7 mouse cellular contexts compared by ENCODE assay signal in the genomic region with DNA sequence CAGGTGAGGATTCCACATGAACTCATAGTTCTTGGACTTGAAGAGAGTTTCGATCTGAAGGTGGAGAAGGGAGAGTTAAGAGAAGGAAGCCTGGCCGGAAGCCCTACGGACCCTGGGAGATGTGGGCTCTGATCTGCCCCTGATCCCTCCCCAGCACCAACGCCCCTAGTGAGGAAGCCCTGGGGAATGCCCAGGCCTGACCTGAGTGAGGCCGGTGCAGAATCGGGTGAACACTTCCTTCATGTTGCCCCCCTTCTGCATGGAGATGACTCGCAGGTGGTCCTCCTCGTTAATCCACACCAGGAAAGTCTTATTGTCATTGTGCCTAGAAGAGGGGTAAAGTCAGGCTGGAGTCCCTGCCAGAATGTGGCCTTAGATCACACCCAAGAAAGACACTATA. TPM values are rescaled to one million over a fixed set of nuclear protein-coding genes. Genes with fewer than 3 reads are reported as not detected.
DNase-seq lines count a peak whose midpoint lies in the region; ATAC-seq and TF ChIP-seq lines count a peak whose summit lies in the region.

No protein-coding gene starts in this region.

- no peak for DNase-seq in liver, postnatal 0 days
- no peak for DNase-seq in liver
- DNase-seq in intestine, embryonic 14.5 days (ENCODE audit: low spot score) = no peak
- no peak for DNase-seq in thymus, postnatal 14 days
- no peak for DNase-seq in right cerebral cortex, postnatal 25 days

- H3K4me2 ChIP-seq in liver, postnatal 0 days (ENCODE audit: low read depth, low read length) = peak overlapping the region; percentile 18; the same call in 1 of the 2 replicates
- H3K4me2 ChIP-seq in forebrain, embryonic 13.5 days = peak overlapping the region; percentile 99
- peak overlapping the region; percentile 68 for H3K4me2 ChIP-seq in intestine, embryonic 14.5 days (ENCODE audit: low read length)
- peak overlapping the region; percentile 87 for H3K4me2 ChIP-seq in neural tube, embryonic 15.5 days

- peaks cover 42% of the 10 kb centered on the region for H3K27me3 ChIP-seq in liver, postnatal 0 days (ENCODE audit: insufficient read depth, low read length)
- peaks cover 8% of the 10 kb centered on the region for H3K27me3 ChIP-seq in forebrain, embryonic 13.5 days
- H3K27me3 ChIP-seq in intestine, embryonic 14.5 days (replicated peaks; ENCODE audit: control insufficient read depth, insufficient read depth, low read length) = peaks cover 20% of the 10 kb centered on the region
- 0 out of 2 replicates have a peak, but pooled peaks cover 3% of the 10 kb centered on the region for H3K27me3 ChIP-seq in neural tube, embryonic 15.5 days (replicated peaks)

- no peak for TF ChIP-seq EP300 in liver, postnatal 0 days (IDR thresholded peaks at IDR 0.05; ENCODE audit: low read depth)

- H3K27ac ChIP-seq in liver, postnatal 0 days (ENCODE audit: low read depth) = no peak overlapping the region
- H3K27ac ChIP-seq in forebrain, embryonic 13.5 days = peak overlapping the region; percentile 92
- no peak overlapping the region for H3K27ac ChIP-seq in intestine, embryonic 14.5 days (ENCODE audit: low read depth)
- peak overlapping the region; percentile 93 for H3K27ac ChIP-seq in neural tube, embryonic 15.5 days (replicated peaks)

- H3K4me1 ChIP-seq in liver, postnatal 0 days (ENCODE audit: insufficient read depth) = peaks cover 32% of the 10 kb centered on the region
- peaks cover 34% of the 10 kb centered on the region for H3K4me1 ChIP-seq in forebrain, embryonic 13.5 days
- H3K4me1 ChIP-seq in intestine, embryonic 14.5 days (replicated peaks; ENCODE audit: control insufficient read depth, insufficient read depth, low read length) = peaks cover 29% of the 10 kb centered on the region
- H3K4me1 ChIP-seq in neural tube, embryonic 15.5 days = peaks cover 43% of the 10 kb centered on the region

- H3K9me3 ChIP-seq in liver, postnatal 0 days (ENCODE audit: low read length) = no peaks in the 10 kb centered on the region
- H3K9me3 ChIP-seq in forebrain, embryonic 13.5 days (replicated peaks) = no peaks in the 10 kb centered on the region
- H3K9me3 ChIP-seq in intestine, embryonic 14.5 days (ENCODE audit: control insufficient read depth, low read length) = no peaks in the 10 kb centered on the region
- no peaks in the 10 kb centered on the region for H3K9me3 ChIP-seq in neural tube, embryonic 15.5 days (replicated peaks)

- TF ChIP-seq CTCF in liver, postnatal 0 days (IDR thresholded peaks at IDR 0.05; ENCODE audit: low read depth) = no peak

- WGBS in liver, postnatal 0 days (ENCODE audit: insufficient replicate concordance) = 53% methylated on average over 8 of the region's 8 CpGs
- WGBS in forebrain, embryonic 13.5 days = 28% methylated on average over 8 of the region's 8 CpGs
- WGBS in intestine, embryonic 14.5 days = 69% methylated on average over 8 of the region's 8 CpGs
- WGBS in neural tube, embryonic 15.5 days = 39% methylated on average over 8 of the region's 8 CpGs

- H3K9ac ChIP-seq in liver, postnatal 0 days (replicated peaks) = no peak overlapping the region
- H3K9ac ChIP-seq in forebrain, embryonic 13.5 days = peak overlapping the region; percentile 100
- H3K9ac ChIP-seq in intestine, embryonic 14.5 days (ENCODE audit: low read length) = no peak overlapping the region
- peak overlapping the region; percentile 98 for H3K9ac ChIP-seq in neural tube, embryonic 15.5 days (replicated peaks)

- no peak overlapping the region for H3K4me3 ChIP-seq in liver, postnatal 0 days (ENCODE audit: low read depth, low read length)
- H3K4me3 ChIP-seq in forebrain, embryonic 13.5 days = peak overlapping the region; percentile 97
- peak overlapping the region; percentile 53 for H3K4me3 ChIP-seq in intestine, embryonic 14.5 days (ENCODE audit: low read depth, low read length)
- peak overlapping the region; percentile 91 for H3K4me3 ChIP-seq in neural tube, embryonic 15.5 days (replicated peaks)

- ATAC-seq in liver, postnatal 0 days = no peak
- ATAC-seq in forebrain, embryonic 13.5 days = no peak
- no peak for ATAC-seq in intestine, embryonic 14.5 days (replicated peaks; ENCODE audit: low FRiP score, low TSS enrichment, low read depth)
- no peak for ATAC-seq in neural tube, embryonic 15.5 days (ENCODE audit: low FRiP score)

- no peaks in the 10 kb centered on the region for H3K36me3 ChIP-seq in liver, postnatal 0 days (replicated peaks; ENCODE audit: insufficient read depth, low read length)
- peaks cover 36% of the 10 kb centered on the region for H3K36me3 ChIP-seq in forebrain, embryonic 13.5 days (ENCODE audit: poor library complexity, severe bottlenecking)
- peaks cover 4% of the 10 kb centered on the region; the same call in 1 of the 2 replicates for H3K36me3 ChIP-seq in intestine, embryonic 14.5 days (ENCODE audit: control insufficient read depth, insufficient read depth, low read length)
- peaks cover 14% of the 10 kb centered on the region for H3K36me3 ChIP-seq in neural tube, embryonic 15.5 days

RNA-seq across cellular contexts. Expression of gene Ckb, which starts 2.2 kb away (rescaled TPM):
- 28.1 and 32.7 TPM in 2 replicates for polyA plus RNA-seq in liver, postnatal 0 days (2015; fragmentation: Nextera tagmentation; extraction: Ambion mirVana)
- polyA plus RNA-seq in forebrain, embryonic 13.5 days (2015; fragmentation: Nextera tagmentation; extraction: Ambion mirVana) = 2,311 and 2,462 TPM in 2 replicates
- polyA plus RNA-seq in intestine, embryonic 14.5 days (2014; fragmentation: Nextera tagmentation; extraction: Ambion mirVana) = 787 and 806 TPM in 2 replicates
- 1,500 and 1,731 TPM in 2 replicates for polyA plus RNA-seq in neural tube, embryonic 15.5 days (2015; fragmentation: Nextera tagmentation; extraction: Ambion mirVana)

RNA-seq across cellular contexts. Expression of gene Trmt61a, which starts 7.9 kb away (rescaled TPM):
- 4.3 and 5.7 TPM in 2 replicates for polyA plus RNA-seq in liver, postnatal 0 days (2015; fragmentation: Nextera tagmentation; extraction: Ambion mirVana)
- polyA plus RNA-seq in forebrain, embryonic 13.5 days (2015; fragmentation: Nextera tagmentation; extraction: Ambion mirVana) = 10.7 and 12.2 TPM in 2 replicates
- 9.9 and 13.1 TPM in 2 replicates for polyA plus RNA-seq in intestine, embryonic 14.5 days (2014; fragmentation: Nextera tagmentation; extraction: Ambion mirVana)
- polyA plus RNA-seq in neural tube, embryonic 15.5 days (2015; fragmentation: Nextera tagmentation; extraction: Ambion mirVana) = 9.6 and 10.8 TPM in 2 replicates

RNA-seq across cellular contexts. Expression of gene Bag5, which starts 43.1 kb away (rescaled TPM):
- polyA plus RNA-seq in liver, postnatal 0 days (2015; fragmentation: Nextera tagmentation; extraction: Ambion mirVana) = 16.7 TPM in 2 replicates
- polyA plus RNA-seq in forebrain, embryonic 13.5 days (2015; fragmentation: Nextera tagmentation; extraction: Ambion mirVana) = 62.1 and 62.8 TPM in 2 replicates
- polyA plus RNA-seq in intestine, embryonic 14.5 days (2014; fragmentation: Nextera tagmentation; extraction: Ambion mirVana) = 52.4 and 54.6 TPM in 2 replicates
- 61.5 and 65.2 TPM in 2 replicates for polyA plus RNA-seq in neural tube, embryonic 15.5 days (2015; fragmentation: Nextera tagmentation; extraction: Ambion mirVana)

RNA-seq across cellular contexts. Expression of gene Apopt1, which starts 43.1 kb away (rescaled TPM):
- 21.5 and 22.1 TPM in 2 replicates for polyA plus RNA-seq in liver, postnatal 0 days (2015; fragmentation: Nextera tagmentation; extraction: Ambion mirVana)
- 52.6 and 56.2 TPM in 2 replicates for polyA plus RNA-seq in forebrain, embryonic 13.5 days (2015; fragmentation: Nextera tagmentation; extraction: Ambion mirVana)
- 57.1 and 58.2 TPM in 2 replicates for polyA plus RNA-seq in intestine, embryonic 14.5 days (2014; fragmentation: Nextera tagmentation; extraction: Ambion mirVana)
- 58.5 and 58.8 TPM in 2 replicates for polyA plus RNA-seq in neural tube, embryonic 15.5 days (2015; fragmentation: Nextera tagmentation; extraction: Ambion mirVana)

Comparison
In these comparisons a context has a peak if more than half of its experiments do, and no peak if none do; other contexts are left out.
1. H3K27ac ChIP-seq: peak in forebrain, embryonic 13.5 days (single experiment) and neural tube, embryonic 15.5 days (single experiment); none in liver, postnatal 0 days (single experiment) and intestine, embryonic 14.5 days (single experiment).
2. H3K4me2 ChIP-seq: peak in every context shown above with its lines; median percentile 99 in forebrain, embryonic 13.5 days; 87 in neural tube, embryonic 15.5 days; 68 in intestine, embryonic 14.5 days; 18 in liver, postnatal 0 days.
3. H3K9ac ChIP-seq: peak in forebrain, embryonic 13.5 days (single experiment) and neural tube, embryonic 15.5 days (single experiment); none in liver, postnatal 0 days (single experiment) and intestine, embryonic 14.5 days (single experiment).
4. RNA of gene Ckb, which starts 2.2 kb away (polyA plus RNA-seq): 2,311 to 2,462 TPM in forebrain, embryonic 13.5 days, 1,500 to 1,731 TPM in neural tube, embryonic 15.5 days and 787 to 806 TPM in intestine, embryonic 14.5 days; 28.1 to 32.7 TPM in liver, postnatal 0 days; every median in the first group is over 10 times any median in the second.